Mouse (Mus musculus): Measurements from ENCODE around the gene Mif.

- no peak for TF ChIP-seq CTCF (IDR thresholded peaks at IDR 0.05; ENCODE audit: insufficient read depth, low read length)
- TF ChIP-seq POLR2A (IDR thresholded peaks at IDR 0.05; ENCODE audit: borderline replicate concordance, extremely low read depth, low read depth, low read length), result no peak
These were observed 3.7 kb downstream of the Mif start for GRCm38 (mm10) chr10:75856155-75856907.
